Mouse (Mus musculus) forebrain, embryonic 12.5 days (tissue): ENCODE results near the gene Pate4. TPM values are rescaled to one million over a fixed set of nuclear protein-coding genes. Genes with fewer than 3 reads are reported as not detected.
"Not testable (repeated sequence)": the region's sequence is repeated elsewhere in the genome, so short reads cannot be mapped to it uniquely, and the experiment has no call there.

Source experiments
- ATAC-seq: fragments of 200-750 bp; cut with Nextera tagmentation; 2 replicates; pipeline ENCODE4 v1.8.0; 2017; ENCODE audit warnings: moderate TSS enrichment; ENCODE audit not compliant: low FRiP score
- H3K27ac ChIP-seq: fragments of 300-500 bp; sonication (generic); 2 replicates; pipeline ENCODE4 v1.5.1; 2016; ENCODE audit warnings: mild to moderate bottlenecking
- H3K27me3 ChIP-seq: fragments of 300-500 bp; sonication (generic); 2 replicates; pipeline ENCODE4 v1.6.1; 2016; ENCODE audit warnings: mild to moderate bottlenecking
- H3K36me3 ChIP-seq: fragments of 300-500 bp; sonication (generic); replicated peaks from 2 replicates; pipeline ENCODE4 v1.6.1; 2016; ENCODE audit warnings: mild to moderate bottlenecking
- H3K4me1 ChIP-seq: fragments of 300-500 bp; sonication (generic); 2 replicates; pipeline ENCODE4 v1.6.1; 2016
- H3K4me2 ChIP-seq: fragments of 300-500 bp; sonication (generic); 2 replicates; pipeline ENCODE4 v1.6.1; 2016; ENCODE audit warnings: mild to moderate bottlenecking, moderate library complexity
- H3K4me3 ChIP-seq: fragments of 300-500 bp; sonication (generic); replicated peaks from 2 replicates; pipeline ENCODE4 v1.5.1; 2016; ENCODE audit warnings: mild to moderate bottlenecking
- H3K9ac ChIP-seq: fragments of 300-500 bp; sonication (generic); 2 replicates; pipeline ENCODE4 v1.6.1; 2016; ENCODE audit warnings: mild to moderate bottlenecking
- H3K9me3 ChIP-seq: fragments of 300-500 bp; sonication (generic); 2 replicates; pipeline ENCODE4 v1.6.1; 2016
- WGBS: fragments of 180-500 bp; shearing (Covaris S2); methylation state at CpG from one replicate; pipeline ENCODE4 v1.1.7; 2016; 5-methylcytosine and 5-hydroxymethylcytosine counted together
- polyA plus RNA-seq: library from polyadenylated mRNA; unstranded; fragments of >200 nt; fragmentation: Nextera tagmentation; extraction: Ambion mirVana; gene quantifications from 2 replicates; pipeline ENCODE4 v1.2.1, GENCODE M21; 2016

The Pate4 gene
- polyA plus RNA-seq = not detected in 2 replicates

- H3K9ac ChIP-seq = no peak within 1 kb of the TSS
- no peak within 1 kb of the TSS for H3K4me3 ChIP-seq
- 77% methylated on average over 1 of the region's 1 CpGs for WGBS
- H3K27me3 ChIP-seq = no peaks in the 10 kb centered on the region
- no peak for ATAC-seq
- H3K4me2 ChIP-seq = no peak within 1 kb of the TSS
- H3K9me3 ChIP-seq = no peaks in the 10 kb centered on the region
- no peaks in the 10 kb centered on the region for H3K4me1 ChIP-seq
- H3K27ac ChIP-seq = no peak within 1 kb of the TSS
- H3K36me3 ChIP-seq = no peaks in the 10 kb centered on the region
These were observed at the start of gene Pate4 for GRCm38 (mm10) chr9:35611841-35612240. Gene Pate4 (minus strand): TSS chr9:35611941.

- H3K9ac ChIP-seq = no peak within 1 kb of the TSS
- 64% methylated on average over 1 of the region's 1 CpGs for WGBS
- H3K27me3 ChIP-seq = no peaks in the 10 kb centered on the region
- no peak within 1 kb of the TSS for H3K4me2 ChIP-seq
- no peaks in the 10 kb centered on the region for H3K4me1 ChIP-seq
- no peak within 1 kb of the TSS for H3K4me3 ChIP-seq
- no peak for ATAC-seq
- H3K9me3 ChIP-seq = peaks cover 6% of the 10 kb centered on the region; the same call in 1 of the 2 replicates
- H3K36me3 ChIP-seq = no peaks in the 10 kb centered on the region
- no peak within 1 kb of the TSS for H3K27ac ChIP-seq
These were observed 36.4 kb upstream of the Pate4 start, which contains the start of gene Pate3 for GRCm38 (mm10) chr9:35648102-35648501. Gene Pate3 (minus strand): TSS chr9:35648202.

GRCm38 (mm10) chr9:35632981-35633380 is 21.2 kb upstream of the Pate4 start:
- no peaks in the 10 kb centered on the region for H3K9me3 ChIP-seq
- ATAC-seq = no peak
- no peak overlapping the region for H3K27ac ChIP-seq
- no peaks in the 10 kb centered on the region for H3K4me1 ChIP-seq
- H3K27me3 ChIP-seq = no peaks in the 10 kb centered on the region
- no peaks in the 10 kb centered on the region for H3K36me3 ChIP-seq
- no peak overlapping the region for H3K9ac ChIP-seq
- 88% methylated on average over 1 of the region's 1 CpGs for WGBS
- H3K4me2 ChIP-seq = no peak overlapping the region
- H3K4me3 ChIP-seq = no peak overlapping the region

- H3K4me3 ChIP-seq, H3K4me2 ChIP-seq, H3K27ac ChIP-seq, H3K9ac ChIP-seq, H3K36me3 ChIP-seq, H3K4me1 ChIP-seq, H3K9me3 ChIP-seq, H3K27me3 ChIP-seq, ATAC-seq: not testable (repeated sequence)
- WGBS = 70% methylated on average over 2 of the region's 2 CpGs
These were observed 5.0 kb upstream of the Pate4 start for GRCm38 (mm10) chr9:35616784-35617183.

- H3K4me2 ChIP-seq = no peak overlapping the region
- 35% methylated on average over 2 of the region's 2 CpGs for WGBS
- H3K9ac ChIP-seq = no peak overlapping the region
- H3K9me3 ChIP-seq = no peaks in the 10 kb centered on the region
- H3K4me3 ChIP-seq = no peak overlapping the region
- H3K4me1 ChIP-seq = no peaks in the 10 kb centered on the region
- no peak overlapping the region for H3K27ac ChIP-seq
- ATAC-seq = no peak
- H3K27me3 ChIP-seq = no peaks in the 10 kb centered on the region
- H3K36me3 ChIP-seq = no peaks in the 10 kb centered on the region
These were observed 2.3 kb upstream of the Pate4 start for GRCm38 (mm10) chr9:35614005-35614404.

- WGBS = 60% methylated on average over 8 of the region's 8 CpGs
- Histone ChIP-seq H3K27ac (no peak overlapping the region), H3K4me1 (no peaks in the 10 kb centered on the region), H3K4me2 (no peak overlapping the region), H3K9ac (no peak overlapping the region), H3K27me3 (no peaks in the 10 kb centered on the region), H3K36me3 (no peaks in the 10 kb centered on the region), H3K9me3 (no peaks in the 10 kb centered on the region), H3K4me3 (no peak overlapping the region)
- no peak for ATAC-seq
These were observed 3.9 kb downstream of the Pate4 start for GRCm38 (mm10) chr9:35607647-35608405.

- no peak overlapping the region for H3K4me2 ChIP-seq
- no peak overlapping the region for H3K9ac ChIP-seq
- no peak overlapping the region for H3K27ac ChIP-seq
- H3K4me1 ChIP-seq = no peaks in the 10 kb centered on the region
- no peaks in the 10 kb centered on the region for H3K9me3 ChIP-seq
- H3K36me3 ChIP-seq = no peaks in the 10 kb centered on the region
- H3K4me3 ChIP-seq = no peak overlapping the region
- H3K27me3 ChIP-seq = no peaks in the 10 kb centered on the region
- 22% methylated on average over 2 of the region's 2 CpGs for WGBS
- ATAC-seq = no peak
These were observed 18.8 kb downstream of the Pate4 start for GRCm38 (mm10) chr9:35592903-35593302.

- no peak overlapping the region for H3K27ac ChIP-seq
- 100% methylated on average over 1 of the region's 1 CpGs for WGBS
- ATAC-seq = no peak
- no peaks in the 10 kb centered on the region for H3K4me1 ChIP-seq
- no peak overlapping the region for H3K9ac ChIP-seq
- H3K27me3 ChIP-seq = no peaks in the 10 kb centered on the region
- H3K4me3 ChIP-seq = no peak overlapping the region
- H3K36me3 ChIP-seq = no peaks in the 10 kb centered on the region
- H3K9me3 ChIP-seq = no peaks in the 10 kb centered on the region
- H3K4me2 ChIP-seq = no peak overlapping the region
These were observed 24.1 kb downstream of the Pate4 start for GRCm38 (mm10) chr9:35587674-35588073.

GRCm38 (mm10) chr9:35574416-35574815 is 37.3 kb downstream of the Pate4 start:
- WGBS = 3% methylated on average over 32 of the region's 32 CpGs
- peak overlapping the region; percentile 36; the same call in 1 of the 2 replicates for H3K9ac ChIP-seq

GRCm38 (mm10) chr9:35570663-35571062 is 41.1 kb downstream of the Pate4 start:
- Histone ChIP-seq H3K9ac (peak overlapping the region; percentile 88), H3K9me3 (no peaks in the 10 kb centered on the region), H3K36me3 (peaks cover 18% of the 10 kb centered on the region), H3K4me3 (peak overlapping the region; percentile 80), H3K27ac (no peak overlapping the region), H3K4me2 (peak overlapping the region; percentile 67), H3K4me1 (peaks cover 22% of the 10 kb centered on the region), H3K27me3 (peaks cover 12% of the 10 kb centered on the region)
- peak; percentile 21 for ATAC-seq
- 14% methylated on average over 5 of the region's 5 CpGs for WGBS

More at GRCm38 (mm10) chr9:35574416-35574815, 37.3 kb downstream of the Pate4 start:
- Histone ChIP-seq H3K4me1 (peaks cover 8% of the 10 kb centered on the region), H3K27me3 (peaks cover 16% of the 10 kb centered on the region), H3K4me3 (peak overlapping the region; percentile 34), H3K4me2 (peak overlapping the region; percentile 59), H3K9me3 (no peaks in the 10 kb centered on the region), H3K27ac (no peak overlapping the region), H3K36me3 (no peaks in the 10 kb centered on the region)
- no peak for ATAC-seq

GRCm38 (mm10) chr9:35569571-35570534 is 41.9 kb downstream of the Pate4 start, which contains the start of the genes Pate2 and Hyls1:
Gene Pate2 (plus strand): TSS chr9:35570284.
Gene Hyls1 (minus strand): TSS chr9:35570398.
- Histone ChIP-seq H3K36me3 (peaks cover 26% of the 10 kb centered on the region), H3K9me3 (no peaks in the 10 kb centered on the region), H3K4me1 (peaks cover 22% of the 10 kb centered on the region), H3K27me3 (peaks cover 12% of the 10 kb centered on the region), H3K4me2 (peak within 1 kb of the TSS; percentile 67), H3K4me3 (peak within 1 kb of the TSS; percentile 80), H3K27ac (peak within 1 kb of the TSS; percentile 93), H3K9ac (peak within 1 kb of the TSS; percentile 88)
- under 1% methylated on average over 86 of the region's 86 CpGs for WGBS
- peak; percentile 98 for ATAC-seq

- Histone ChIP-seq H3K4me3 (no peak overlapping the region), H3K4me1 (peaks cover 16% of the 10 kb centered on the region), H3K4me2 (no peak overlapping the region), H3K9me3 (no peaks in the 10 kb centered on the region), H3K27ac (no peak overlapping the region), H3K9ac (no peak overlapping the region), H3K27me3 (no peaks in the 10 kb centered on the region), H3K36me3 (peaks cover 38% of the 10 kb centered on the region)
- WGBS = 79% methylated on average over 3 of the region's 3 CpGs
- no peak for ATAC-seq
These were observed 43.7 kb downstream of the Pate4 start for GRCm38 (mm10) chr9:35567995-35568394.
